Mouse (Mus musculus) embryonic facial prominence, embryonic 12.5 days (tissue): ENCODE results near the gene Gmeb1. TPM values are rescaled to one million over a fixed set of nuclear protein-coding genes. Genes with fewer than 3 reads are reported as not detected.
"Not testable (repeated sequence)": the region's sequence is repeated elsewhere in the genome, so short reads cannot be mapped to it uniquely, and the experiment has no call there.

Experiments used
- ATAC-seq: fragments of 200-750 bp; cut with Nextera tagmentation; 2 replicates; pipeline ENCODE4 v1.8.0; 2017; ENCODE audit not compliant: insufficient number of reproducible peaks, insufficient read depth, low FRiP score, low TSS enrichment
- H3K27ac ChIP-seq: fragments of 300-500 bp; sonication (generic); 2 replicates; pipeline ENCODE4 v1.5.1; 2016; ENCODE audit warnings: mild to moderate bottlenecking
- H3K27me3 ChIP-seq: fragments of 300-500 bp; sonication (generic); 2 replicates; pipeline ENCODE4 v1.6.1; 2016; ENCODE audit warnings: mild to moderate bottlenecking, moderate library complexity
- H3K36me3 ChIP-seq: fragments of 300-500 bp; sonication (generic); 2 replicates; pipeline ENCODE4 v1.6.1; 2016; ENCODE audit warnings: mild to moderate bottlenecking
- H3K4me1 ChIP-seq: fragments of 300-500 bp; sonication (generic); 2 replicates; pipeline ENCODE4 v1.6.1; 2016
- H3K4me2 ChIP-seq: fragments of 300-500 bp; sonication (generic); replicated peaks from 2 replicates; pipeline ENCODE4 v1.6.1; 2016; ENCODE audit warnings: mild to moderate bottlenecking, moderate library complexity
- H3K4me3 ChIP-seq: fragments of 300-500 bp; sonication (generic); 2 replicates; pipeline ENCODE4 v1.5.1; 2016; ENCODE audit warnings: mild to moderate bottlenecking
- H3K9ac ChIP-seq: fragments of 300-500 bp; sonication (generic); 2 replicates; pipeline ENCODE4 v1.6.1; 2016; ENCODE audit warnings: mild to moderate bottlenecking, moderate library complexity
- H3K9me3 ChIP-seq: fragments of 300-500 bp; sonication (generic); 2 replicates; pipeline ENCODE4 v1.6.1; 2016; ENCODE audit warnings: mild to moderate bottlenecking, moderate library complexity
- WGBS: fragments of 180-500 bp; shearing (Covaris S2); methylation state at CpG from one replicate; pipeline ENCODE4 v1.1.7; 2016; 5-methylcytosine and 5-hydroxymethylcytosine counted together
- polyA plus RNA-seq: library from polyadenylated mRNA; unstranded; fragments of >200 nt; fragmentation: Nextera tagmentation; extraction: Ambion mirVana; gene quantifications from 2 replicates; pipeline ENCODE4 v1.2.1, GENCODE M21; 2016

Gmeb1 gene
- 43.0 and 43.3 TPM in 2 replicates for polyA plus RNA-seq

- Histone ChIP-seq H3K27me3 (no peaks in the 10 kb centered on the region), H3K4me3 (peak within 1 kb of the TSS; percentile 87), H3K4me2 (peak within 1 kb of the TSS; percentile 74), H3K9ac (peak within 1 kb of the TSS; percentile 97), H3K4me1 (peaks cover 15% of the 10 kb centered on the region), H3K9me3 (no peaks in the 10 kb centered on the region), H3K36me3 (no peaks in the 10 kb centered on the region), H3K27ac (peak within 1 kb of the TSS; percentile 96)
- peak; percentile 83 for ATAC-seq
- 16% methylated on average over 41 of the region's 49 CpGs for WGBS
Measured at GRCm38 (mm10) chr4:132261514-132262357, at the start of gene Gmeb1. Gene Gmeb1, minus strand, starts transcription at chr4:132261602.

- peaks cover 11% of the 10 kb centered on the region for H3K4me1 ChIP-seq
- peak overlapping the region; percentile 92 for H3K27ac ChIP-seq
- H3K9ac ChIP-seq, result peak overlapping the region; percentile 91
- peak overlapping the region; percentile 87 for H3K4me2 ChIP-seq
- no peaks in the 10 kb centered on the region for H3K27me3 ChIP-seq
- H3K36me3 ChIP-seq, result peaks cover 40% of the 10 kb centered on the region
- WGBS, result 32% methylated on average over 10 of the region's 10 CpGs
- no peaks in the 10 kb centered on the region for H3K9me3 ChIP-seq
- no peak for ATAC-seq
- peak overlapping the region; percentile 80 for H3K4me3 ChIP-seq
Measured at GRCm38 (mm10) chr4:132309849-132310472, 48.6 kb upstream of the Gmeb1 start.

- WGBS, result under 1% methylated on average over 15 of the region's 15 CpGs
- Histone ChIP-seq H3K27me3 (no peaks in the 10 kb centered on the region), H3K27ac (peak overlapping the region; percentile 92), H3K36me3 (peaks cover 40% of the 10 kb centered on the region), H3K9ac (peak overlapping the region; percentile 91), H3K4me2 (peak overlapping the region; percentile 87), H3K9me3 (no peaks in the 10 kb centered on the region), H3K4me1 (peaks cover 11% of the 10 kb centered on the region), H3K4me3 (peak overlapping the region; percentile 80)
- no peak for ATAC-seq
Measured at GRCm38 (mm10) chr4:132309140-132309848, 47.9 kb upstream of the Gmeb1 start.

DNA sequence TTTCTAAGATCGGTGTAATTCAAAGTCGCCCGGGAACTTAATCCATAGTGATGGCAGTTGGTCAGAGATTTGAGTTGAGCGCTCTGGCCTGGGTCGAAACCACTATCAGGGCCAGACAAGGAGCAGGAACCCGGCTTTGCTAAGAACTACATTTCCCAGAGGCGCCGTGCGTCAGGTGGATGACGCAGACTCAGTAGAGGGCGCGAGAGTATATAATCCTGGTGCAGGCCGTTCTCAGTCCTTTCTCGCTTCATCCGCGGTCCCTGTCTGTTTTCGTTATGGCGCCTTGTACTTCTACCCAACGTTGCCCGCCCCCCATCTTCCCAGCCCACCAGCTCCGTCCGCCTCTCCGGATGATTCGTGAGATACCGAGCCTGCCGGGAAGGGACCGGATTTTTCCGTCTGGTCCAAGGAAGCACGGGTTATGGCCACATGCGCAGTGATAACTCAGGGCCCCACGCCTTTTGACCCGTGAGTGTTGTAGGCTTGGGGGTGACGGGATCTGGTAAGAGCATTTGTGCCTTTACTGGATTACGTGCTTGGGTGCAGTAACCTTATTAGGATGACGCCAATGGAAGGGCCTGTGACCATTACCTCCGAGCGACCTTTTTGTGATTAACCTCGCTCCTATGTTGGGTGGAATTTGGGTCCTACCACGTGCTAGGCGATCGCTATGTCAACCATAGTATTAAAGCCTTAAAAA lies 47.2 kb upstream of the Gmeb1 start:
- H3K4me3 ChIP-seq, result peak overlapping the region; percentile 80
- H3K4me2 ChIP-seq, result peak overlapping the region; percentile 87
- no peaks in the 10 kb centered on the region for H3K27me3 ChIP-seq
- peak overlapping the region; percentile 92 for H3K27ac ChIP-seq
- peak; percentile 82 for ATAC-seq
- peak overlapping the region; percentile 91 for H3K9ac ChIP-seq
- peaks cover 32% of the 10 kb centered on the region for H3K36me3 ChIP-seq
- H3K9me3 ChIP-seq, result no peaks in the 10 kb centered on the region
- WGBS, result 1% methylated on average over 41 of the region's 41 CpGs
- H3K4me1 ChIP-seq, result peaks cover 11% of the 10 kb centered on the region

- Histone ChIP-seq H3K4me2 (no peak overlapping the region), H3K4me3 (no peak overlapping the region), H3K27ac (no peak overlapping the region), H3K27me3 (no peaks in the 10 kb centered on the region), H3K36me3 (peaks cover 17% of the 10 kb centered on the region), H3K9ac (no peak overlapping the region), H3K9me3 (no peaks in the 10 kb centered on the region), H3K4me1 (peaks cover 16% of the 10 kb centered on the region)
- 81% methylated on average over 6 of the region's 6 CpGs for WGBS
- no peak for ATAC-seq
Measured at GRCm38 (mm10) chr4:132306004-132306403, 44.6 kb upstream of the Gmeb1 start.

GRCm38 (mm10) chr4:132305276-132305675 lies 43.9 kb upstream of the Gmeb1 start:
- H3K36me3 ChIP-seq, result peaks cover 9% of the 10 kb centered on the region
- no peaks in the 10 kb centered on the region for H3K27me3 ChIP-seq
- ATAC-seq, result no peak
- no peak overlapping the region for H3K4me3 ChIP-seq
- no peak overlapping the region for H3K4me2 ChIP-seq
- WGBS, result 80% methylated on average over 8 of the region's 8 CpGs
- H3K4me1 ChIP-seq, result peaks cover 14% of the 10 kb centered on the region
- H3K27ac ChIP-seq, result no peak overlapping the region
- no peaks in the 10 kb centered on the region for H3K9me3 ChIP-seq
- H3K9ac ChIP-seq, result no peak overlapping the region

- WGBS, result 48% methylated on average over 6 of the region's 6 CpGs
- H3K4me1 ChIP-seq, H3K9me3 ChIP-seq, H3K36me3 ChIP-seq, ATAC-seq, H3K27ac ChIP-seq, H3K27me3 ChIP-seq: not testable (repeated sequence)
- Histone ChIP-seq H3K4me3 (peak overlapping the region; percentile 43), H3K9ac (peak overlapping the region; percentile 28; the same call in 1 of the 2 replicates), H3K4me2 (peak overlapping the region; percentile 64)
Measured at GRCm38 (mm10) chr4:132303484-132303883, 42.1 kb upstream of the Gmeb1 start.

DNA sequence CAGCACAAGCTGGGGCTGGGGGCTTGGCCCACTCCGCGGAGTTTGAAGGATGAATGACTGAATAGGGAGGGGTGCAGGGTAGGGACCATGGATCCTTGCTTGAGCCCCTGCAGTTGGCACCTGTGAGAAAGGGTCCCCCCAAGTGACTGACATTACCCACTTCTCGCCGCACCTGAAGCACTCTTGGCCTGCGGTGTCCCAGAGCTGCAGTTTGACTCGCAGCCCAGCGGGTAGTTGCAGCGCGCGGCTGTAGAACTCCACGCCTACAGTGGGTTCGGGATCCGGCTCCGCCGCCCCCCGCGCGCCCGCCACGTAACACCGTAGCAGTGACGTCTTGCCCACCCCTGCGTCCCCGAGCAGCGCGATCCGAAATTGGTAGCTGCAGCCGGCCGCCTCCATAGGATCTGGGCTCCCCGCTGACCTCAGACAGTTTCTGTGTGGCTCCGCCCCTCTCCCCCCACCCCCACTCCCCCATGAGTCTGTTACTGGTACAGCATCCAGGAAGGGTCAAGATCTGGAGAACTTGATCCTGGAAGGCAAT lies 41.6 kb upstream of the Gmeb1 start, which contains the start of gene Rab42:
Rab42 (minus strand) TSS at position 447 of the 541 bp plus-strand sequence.
- ATAC-seq, result peak; percentile 65
- Histone ChIP-seq H3K9ac (peak within 1 kb of the TSS; percentile 28; the same call in 1 of the 2 replicates), H3K4me3 (peak within 1 kb of the TSS; percentile 43), H3K36me3 (no peaks in the 10 kb centered on the region), H3K4me2 (peak within 1 kb of the TSS; percentile 64), H3K27me3 (no peaks in the 10 kb centered on the region), H3K27ac (no peak within 1 kb of the TSS), H3K9me3 (no peaks in the 10 kb centered on the region), H3K4me1 (0 out of 2 replicates have a peak, but pooled peaks cover 5% of the 10 kb centered on the region)
- WGBS, result 2% methylated on average over 31 of the region's 31 CpGs

GRCm38 (mm10) chr4:132301965-132302938 lies 40.9 kb upstream of the Gmeb1 start:
- Histone ChIP-seq H3K4me1 (0 out of 2 replicates have a peak, but pooled peaks cover 5% of the 10 kb centered on the region), H3K4me2 (peak overlapping the region; percentile 64), H3K9me3 (no peaks in the 10 kb centered on the region), H3K27ac (no peak overlapping the region), H3K4me3 (peak overlapping the region; percentile 43), H3K36me3 (no peaks in the 10 kb centered on the region), H3K27me3 (no peaks in the 10 kb centered on the region), H3K9ac (peak overlapping the region; percentile 28; the same call in 1 of the 2 replicates)
- ATAC-seq, result 0 out of 2 replicates have a peak, but pooled peaks have one; percentile 4
- 61% methylated on average over 16 of the region's 16 CpGs for WGBS

- Histone ChIP-seq H3K4me3 (no peak overlapping the region), H3K36me3 (no peaks in the 10 kb centered on the region), H3K27ac (no peak overlapping the region), H3K9ac (no peak overlapping the region), H3K4me2 (no peak overlapping the region), H3K27me3 (no peaks in the 10 kb centered on the region), H3K4me1 (0 out of 2 replicates have a peak, but pooled peaks cover 5% of the 10 kb centered on the region), H3K9me3 (no peaks in the 10 kb centered on the region)
- WGBS, result 82% methylated on average over 6 of the region's 6 CpGs
- ATAC-seq, result no peak
Measured at GRCm38 (mm10) chr4:132301486-132301885, 40.1 kb upstream of the Gmeb1 start.
